Mouse (Mus musculus) urinary bladder, postnatal 25 days (tissue): ENCODE results near the gene Sf3a1.
"Not testable (repeated sequence)": the region's sequence is repeated elsewhere in the genome, so short reads cannot be mapped to it uniquely, and the experiment has no call there.

Source experiments
- DNase-seq: peaks from one replicate; pipeline ENCODE4 v3.0.0; 2022; ENCODE audit warnings: low spot score

The Sf3a1 gene

GRCm38 (mm10) chr11:4159808-4160708 is at the start of gene Sf3a1, which contains the start of gene Ccdc157:
Gene Sf3a1 (plus strand): TSS chr11:4160350.
Gene Ccdc157 (minus strand): TSS chr11:4160293.
- peak; percentile 92 for DNase-seq

DNA sequence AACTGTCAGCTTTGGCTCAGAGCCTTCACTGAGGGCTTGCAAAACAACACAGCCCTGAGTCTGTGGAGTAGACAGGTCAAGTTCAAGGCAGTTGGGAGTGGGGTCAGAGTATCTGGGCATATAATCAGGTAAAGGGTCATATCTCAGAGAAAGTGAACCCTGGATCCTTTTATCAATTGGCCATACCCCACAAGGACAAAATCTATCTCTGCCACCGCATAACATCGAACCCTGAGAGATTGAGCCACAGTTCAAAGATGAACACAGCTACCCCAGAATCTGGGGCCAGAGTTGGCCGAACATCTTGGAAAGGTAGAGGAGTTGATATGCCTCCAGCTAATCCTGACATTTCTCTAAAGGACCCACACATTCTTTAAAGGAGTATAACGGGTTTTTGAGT is 48.1 kb upstream of the Sf3a1 start:
- no peak for DNase-seq

DNA sequence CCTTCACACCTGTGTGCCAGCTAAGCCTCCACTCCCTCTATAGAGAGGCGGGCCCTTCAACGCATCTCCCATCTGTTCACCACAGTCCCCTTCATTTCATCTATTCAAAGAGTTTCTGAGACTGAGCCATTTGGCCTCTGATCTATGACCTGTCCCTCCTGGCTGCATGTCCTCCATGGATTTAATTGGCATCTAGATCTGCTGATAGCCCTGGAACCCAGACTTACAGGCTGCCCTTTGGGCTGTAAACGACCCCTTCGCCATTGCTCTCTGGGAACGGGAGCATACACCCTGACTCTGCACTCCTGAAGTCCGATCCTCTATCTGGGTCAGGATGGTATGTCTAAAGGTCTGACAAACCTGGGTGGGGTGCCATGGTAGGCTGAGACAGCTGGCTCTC is 47.3 kb upstream of the Sf3a1 start:
- no peak for DNase-seq

- no peak for DNase-seq
Measured at GRCm38 (mm10) chr11:4113496-4113895, 46.7 kb upstream of the Sf3a1 start.

GRCm38 (mm10) chr11:4113970-4114369 is 46.2 kb upstream of the Sf3a1 start:
- no peak for DNase-seq

- DNase-seq = not testable (repeated sequence)
Measured at GRCm38 (mm10) chr11:4114541-4114940, 45.6 kb upstream of the Sf3a1 start.

GRCm38 (mm10) chr11:4115407-4115806 is 44.7 kb upstream of the Sf3a1 start:
- no peak for DNase-seq

GRCm38 (mm10) chr11:4116458-4117141 is 43.5 kb upstream of the Sf3a1 start:
- DNase-seq = no peak

GRCm38 (mm10) chr11:4117372-4118071 is 42.6 kb upstream of the Sf3a1 start:
- no peak for DNase-seq

GRCm38 (mm10) chr11:4118081-4118921 is 41.8 kb upstream of the Sf3a1 start:
- peak; percentile 74 for DNase-seq

DNA sequence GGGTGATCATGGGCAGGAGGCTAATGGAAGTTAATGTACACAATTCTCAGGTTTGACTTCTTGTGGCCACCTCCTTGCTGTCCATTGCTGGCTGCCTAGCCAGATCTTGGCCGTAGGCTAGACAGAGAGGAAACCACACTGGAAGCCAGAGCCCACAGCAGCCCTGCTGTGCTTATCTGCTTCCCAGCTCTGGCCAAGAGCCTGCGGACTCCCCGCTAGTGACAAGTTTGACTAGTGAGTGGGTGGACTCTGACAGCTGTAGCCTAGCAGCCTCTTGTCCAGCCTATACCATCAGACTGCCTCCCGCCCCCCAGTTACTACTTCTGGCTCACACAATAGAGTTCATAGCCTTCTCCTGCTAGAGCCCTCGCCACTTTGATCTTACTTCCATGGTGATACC is 40.5 kb upstream of the Sf3a1 start:
- no peak for DNase-seq

DNA sequence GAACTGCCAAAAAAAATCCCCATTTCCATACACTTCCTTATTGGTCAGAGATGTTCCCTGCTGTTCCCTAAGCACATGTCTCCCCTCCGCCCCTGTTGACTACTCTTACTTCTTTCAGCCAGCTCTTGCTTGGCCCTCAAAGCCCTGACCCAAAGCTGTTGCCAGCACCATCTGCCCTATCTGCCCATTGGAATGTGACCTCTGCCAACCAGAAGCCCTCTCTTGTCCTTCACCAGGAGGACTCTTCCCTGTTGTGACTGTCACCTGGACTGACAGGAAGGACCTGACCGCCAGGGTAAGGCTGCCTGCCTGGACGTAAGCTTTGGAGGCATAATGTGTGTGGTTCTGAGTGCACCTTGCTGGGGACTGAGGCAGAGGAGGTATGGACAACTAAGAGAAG is 38.5 kb upstream of the Sf3a1 start:
- no peak for DNase-seq

- DNase-seq = no peak
Measured at GRCm38 (mm10) chr11:4122226-4122625, 37.9 kb upstream of the Sf3a1 start.

GRCm38 (mm10) chr11:4122742-4123579 is 37.2 kb upstream of the Sf3a1 start, which contains the start of gene Sec14l2:
Gene Sec14l2 (minus strand): TSS chr11:4123415.
- no peak for DNase-seq

DNA sequence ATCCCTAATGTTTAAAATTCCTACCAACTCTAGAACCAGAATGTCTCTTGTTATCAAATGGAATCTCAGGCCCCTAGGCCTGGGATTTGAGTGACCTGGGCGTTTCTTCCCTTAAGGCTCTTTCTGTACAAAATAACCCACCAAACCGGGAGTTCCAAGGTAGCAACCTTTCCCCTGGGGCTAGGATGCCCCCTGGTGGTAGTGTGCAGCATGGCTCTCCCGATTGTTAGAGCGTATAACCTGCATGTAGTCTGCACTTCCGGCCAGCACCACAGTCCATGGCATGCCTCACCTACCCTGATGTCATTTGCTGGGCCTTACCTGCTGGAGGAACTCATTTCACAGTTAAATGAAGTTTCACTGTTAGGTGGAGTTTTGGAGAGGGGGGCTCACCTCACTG is 36.2 kb upstream of the Sf3a1 start:
- DNase-seq = peak; percentile 21

- DNase-seq = no peak
Measured at GRCm38 (mm10) chr11:4127059-4127458, 33.1 kb upstream of the Sf3a1 start.

DNA sequence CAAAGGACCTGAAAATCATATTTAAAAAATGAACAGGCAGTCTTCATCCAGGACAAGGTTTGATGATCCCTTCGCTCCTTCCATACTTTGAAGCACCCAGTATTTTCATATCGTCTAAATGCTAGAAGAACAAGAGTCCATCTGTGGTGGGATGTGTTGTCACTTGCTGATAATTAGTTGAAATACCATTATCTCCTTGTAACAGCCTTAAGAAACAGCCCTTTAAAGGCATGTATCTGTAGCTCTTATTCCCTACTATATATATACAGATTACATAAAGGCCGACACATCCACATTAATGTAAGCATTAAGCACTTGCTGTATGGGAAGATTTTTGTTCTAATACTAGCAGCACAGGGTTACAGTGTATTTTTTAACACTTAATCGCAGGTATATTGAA is 31.7 kb upstream of the Sf3a1 start:
- DNase-seq = not testable (repeated sequence)

- DNase-seq = no peak
Measured at GRCm38 (mm10) chr11:4133450-4133849, 26.7 kb upstream of the Sf3a1 start.

DNA sequence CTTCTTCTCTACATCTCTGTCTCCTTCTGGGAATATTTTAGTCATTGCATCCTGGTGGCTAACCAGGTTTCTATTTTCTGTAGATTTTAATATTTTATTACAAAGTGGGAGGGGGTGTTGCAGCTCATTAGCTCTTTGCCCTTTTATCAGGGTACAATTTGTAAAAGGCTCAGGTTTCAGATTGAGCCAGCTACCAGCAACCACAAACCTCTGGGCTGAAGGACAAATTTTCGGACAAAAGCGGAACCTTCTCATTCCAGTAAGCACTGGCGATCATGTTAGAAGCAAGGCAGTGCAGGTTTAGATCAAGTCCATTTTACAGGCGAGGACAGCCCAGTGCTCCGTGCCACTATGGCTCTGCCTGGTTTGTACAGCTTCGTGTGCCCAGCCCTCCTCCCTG is 25.8 kb upstream of the Sf3a1 start:
- no peak for DNase-seq
